Mouse (Mus musculus): Measurements from ENCODE around the gene Capzb. TPM values are rescaled to one million over a fixed set of nuclear protein-coding genes. Genes with fewer than 3 reads are reported as not detected.

Capzb gene
- total and polyA plus RNA-seq, 2 experiments from 2014 or later: 98.3 to 325 TPM

- 15% methylated on average over 7 of the region's 7 CpGs for WGBS
- Histone ChIP-seq H3K9ac (no peak overlapping the region), H3K36me3 (ENCODE audit: insufficient read depth) (peaks cover 7% of the 10 kb centered on the region), H3K27me3 (ENCODE audit: insufficient read depth, low read length) (no peaks in the 10 kb centered on the region), H3K27ac (ENCODE audit: low read depth, low read length) (peak overlapping the region; percentile 59; the same call in 1 of the 2 replicates), H3K4me2 (ENCODE audit: low read depth) (no peak overlapping the region), H3K4me1 (ENCODE audit: insufficient read depth) (peaks cover 9% of the 10 kb centered on the region; the same call in 1 of the 2 replicates), H3K4me3 (ENCODE audit: low read depth, low read length) (no peak overlapping the region), H3K9me3 (ENCODE audit: low read length) (no peaks in the 10 kb centered on the region)
- no peak for TF ChIP-seq CTCF (IDR thresholded peaks at IDR 0.05; ENCODE audit: low read depth)
- peak; percentile 29 for DNase-seq
- peak; percentile 78 for ATAC-seq
These were observed 53.6 kb downstream of the Capzb start for GRCm38 (mm10) chr4:139246130-139246877.

DNA sequence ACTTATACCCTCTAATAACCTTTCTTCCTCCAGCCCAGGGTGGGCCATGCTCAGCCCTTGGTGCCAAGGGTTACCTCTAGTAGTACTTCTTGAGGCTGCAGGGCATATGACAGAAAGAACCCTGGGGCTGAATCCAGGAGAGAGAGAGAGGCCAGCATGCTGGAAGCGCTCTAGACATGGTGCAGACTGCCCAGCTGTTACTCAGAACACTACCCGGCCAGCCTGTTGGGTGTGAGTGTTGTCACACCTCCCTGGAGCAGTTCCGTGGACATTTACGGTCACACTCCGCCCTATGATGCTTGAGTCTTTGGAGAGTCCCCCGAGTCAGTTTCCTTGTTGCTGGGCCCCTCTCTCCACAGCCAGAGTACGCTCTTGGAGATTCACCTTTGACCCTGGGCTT, 55.3 kb downstream of the Capzb start:
- Histone ChIP-seq H3K36me3 (ENCODE audit: insufficient read depth) (peaks cover 5% of the 10 kb centered on the region), H3K27me3 (ENCODE audit: insufficient read depth, low read length) (no peaks in the 10 kb centered on the region), H3K9me3 (ENCODE audit: low read length) (no peaks in the 10 kb centered on the region), H3K9ac (no peak overlapping the region), H3K27ac (ENCODE audit: low read depth, low read length) (no peak overlapping the region), H3K4me2 (ENCODE audit: low read depth) (no peak overlapping the region), H3K4me1 (ENCODE audit: insufficient read depth) (peaks cover 9% of the 10 kb centered on the region; the same call in 1 of the 2 replicates), H3K4me3 (ENCODE audit: low read depth, low read length) (no peak overlapping the region)
- no peak for DNase-seq
- ATAC-seq: no peak
- TF ChIP-seq CTCF (IDR thresholded peaks at IDR 0.05; ENCODE audit: low read depth): no peak
- WGBS: 84% methylated on average over 7 of the region's 7 CpGs

DNA sequence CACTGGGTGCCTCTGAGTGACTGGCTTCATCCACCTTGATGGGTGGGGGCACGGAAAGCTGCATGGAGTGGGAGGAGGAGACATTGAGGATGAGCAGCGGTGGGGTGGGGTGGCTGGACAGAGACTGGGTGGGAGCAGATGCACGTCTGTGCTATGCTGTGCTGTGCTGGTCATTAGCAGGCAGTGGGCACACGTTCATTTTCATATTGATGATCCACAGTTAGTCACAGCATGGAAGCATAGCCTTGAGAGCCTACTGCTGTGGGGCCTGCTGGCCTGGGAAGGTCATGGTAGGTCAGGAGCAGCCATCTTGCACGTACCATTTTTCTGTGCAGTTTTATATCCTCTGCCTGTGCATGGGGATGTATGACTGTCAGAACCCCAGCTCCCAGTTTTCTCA, 56.0 kb downstream of the Capzb start:
- DNase-seq (no peak), ATAC-seq (no peak)
- no peak overlapping the region for H3K9ac ChIP-seq
- H3K36me3 ChIP-seq (ENCODE audit: insufficient read depth): no peaks in the 10 kb centered on the region; the same call in 1 of the 2 replicates
- H3K4me1 ChIP-seq (ENCODE audit: insufficient read depth): peaks cover 9% of the 10 kb centered on the region; the same call in 1 of the 2 replicates
- no peak for TF ChIP-seq CTCF (IDR thresholded peaks at IDR 0.05; ENCODE audit: low read depth)
- no peak overlapping the region for H3K4me2 ChIP-seq (ENCODE audit: low read depth)
- H3K9me3 ChIP-seq (ENCODE audit: low read length): no peaks in the 10 kb centered on the region
- no peak overlapping the region for H3K4me3 ChIP-seq (ENCODE audit: low read depth, low read length)
- no peak overlapping the region for H3K27ac ChIP-seq (ENCODE audit: low read depth, low read length)
- H3K27me3 ChIP-seq (ENCODE audit: insufficient read depth, low read length): no peaks in the 10 kb centered on the region
- 76% methylated on average over 5 of the region's 5 CpGs for WGBS

DNA sequence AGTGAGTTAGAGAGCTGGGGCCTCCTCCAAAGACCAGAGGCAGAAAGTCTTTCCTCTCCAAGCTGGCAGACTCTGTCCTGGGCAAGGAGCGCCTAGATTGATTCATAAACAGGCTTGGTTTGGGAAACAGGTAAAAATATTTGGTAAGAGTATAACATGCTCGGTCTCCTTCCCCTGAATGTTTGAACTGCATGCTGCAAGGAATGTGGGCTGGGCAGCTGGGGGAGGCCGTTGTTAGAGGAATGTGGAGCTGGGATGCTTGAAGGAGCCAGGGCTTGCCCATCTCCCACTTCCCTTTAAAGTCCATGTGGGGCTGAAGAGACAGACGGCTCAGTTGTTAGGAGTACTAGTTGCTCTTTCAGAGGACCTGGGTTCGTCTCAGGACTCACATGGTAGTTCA, 57.3 kb downstream of the Capzb start:
- no peak overlapping the region for H3K4me2 ChIP-seq (ENCODE audit: low read depth)
- no peaks in the 10 kb centered on the region; the same call in 1 of the 2 replicates for H3K36me3 ChIP-seq (ENCODE audit: insufficient read depth)
- H3K4me3 ChIP-seq (ENCODE audit: low read depth, low read length): no peak overlapping the region
- H3K9ac ChIP-seq: no peak overlapping the region
- H3K9me3 ChIP-seq (ENCODE audit: low read length): no peaks in the 10 kb centered on the region
- whole genome bisulfite sequencing: 71% methylated on average over 5 of the region's 5 CpGs
- ATAC-seq: no peak
- no peak for TF ChIP-seq CTCF (IDR thresholded peaks at IDR 0.05; ENCODE audit: low read depth)
- no peak for DNase-seq
- no peaks in the 10 kb centered on the region for H3K27me3 ChIP-seq (ENCODE audit: insufficient read depth, low read length)
- no peak overlapping the region for H3K27ac ChIP-seq (ENCODE audit: low read depth, low read length)
- H3K4me1 ChIP-seq (ENCODE audit: insufficient read depth): peaks cover 9% of the 10 kb centered on the region; the same call in 1 of the 2 replicates

DNA sequence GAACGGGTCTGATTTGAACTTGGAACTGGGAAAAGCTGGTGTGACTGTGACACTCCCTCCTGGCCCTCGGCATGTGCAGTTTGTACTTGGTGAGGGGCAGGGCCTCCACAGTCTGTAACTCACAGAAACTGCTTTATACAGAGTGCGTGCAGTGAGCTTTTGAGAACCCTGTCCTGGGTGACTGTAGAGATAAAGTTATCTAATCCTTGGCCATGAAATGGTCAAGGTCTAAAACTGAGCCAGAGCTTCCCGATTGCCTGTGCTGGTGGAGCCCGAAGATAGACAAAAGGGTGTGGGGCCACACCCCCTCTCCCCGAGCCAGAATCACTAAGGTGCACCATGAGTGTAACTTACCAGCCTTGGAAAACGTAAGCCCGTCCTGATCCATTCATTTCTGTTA, 58.2 kb downstream of the Capzb start:
- 62% methylated on average over 8 of the region's 8 CpGs for WGBS
- H3K9ac ChIP-seq: no peak overlapping the region
- no peak for DNase-seq
- no peaks in the 10 kb centered on the region; the same call in 1 of the 2 replicates for H3K36me3 ChIP-seq (ENCODE audit: insufficient read depth)
- no peak for ATAC-seq
- H3K4me1 ChIP-seq (ENCODE audit: insufficient read depth): peaks cover 9% of the 10 kb centered on the region; the same call in 1 of the 2 replicates
- H3K4me2 ChIP-seq (ENCODE audit: low read depth): no peak overlapping the region
- no peak for TF ChIP-seq CTCF (IDR thresholded peaks at IDR 0.05; ENCODE audit: low read depth)
- no peaks in the 10 kb centered on the region for H3K9me3 ChIP-seq (ENCODE audit: low read length)
- H3K27ac ChIP-seq (ENCODE audit: low read depth, low read length): no peak overlapping the region
- H3K4me3 ChIP-seq (ENCODE audit: low read depth, low read length): no peak overlapping the region
- H3K27me3 ChIP-seq (ENCODE audit: insufficient read depth, low read length): no peaks in the 10 kb centered on the region

- Histone ChIP-seq H3K27ac (ENCODE audit: low read depth, low read length) (no peak overlapping the region), H3K9ac (no peak overlapping the region)
- peak; percentile 63 for ATAC-seq
These were observed 59.5 kb downstream of the Capzb start for GRCm38 (mm10) chr4:139252051-139252760.

GRCm38 (mm10) chr4:139253206-139253605, 60.5 kb downstream of the Capzb start:
- TF ChIP-seq CTCF (IDR thresholded peaks at IDR 0.05; ENCODE audit: low read depth): no peak
- no peak overlapping the region for H3K4me3 ChIP-seq (ENCODE audit: low read depth, low read length)

More at GRCm38 (mm10) chr4:139252051-139252760, 59.5 kb downstream of the Capzb start:
- 53% methylated on average over 22 of the region's 22 CpGs for WGBS
- Histone ChIP-seq H3K4me1 (ENCODE audit: insufficient read depth) (no peaks in the 10 kb centered on the region), H3K36me3 (ENCODE audit: insufficient read depth) (peaks cover 4% of the 10 kb centered on the region; the same call in 1 of the 2 replicates), H3K27me3 (ENCODE audit: insufficient read depth, low read length) (no peaks in the 10 kb centered on the region), H3K4me2 (ENCODE audit: low read depth) (no peak overlapping the region), H3K9me3 (ENCODE audit: low read length) (no peaks in the 10 kb centered on the region), H3K4me3 (ENCODE audit: low read depth, low read length) (no peak overlapping the region)
- DNase-seq: peak; percentile 69
- peak; percentile 77 for TF ChIP-seq CTCF (IDR thresholded peaks at IDR 0.05; ENCODE audit: low read depth)

More at GRCm38 (mm10) chr4:139253206-139253605, 60.5 kb downstream of the Capzb start:
- DNase-seq (no peak), ATAC-seq (no peak)
- no peak overlapping the region for H3K9ac ChIP-seq
- no peak overlapping the region for H3K27ac ChIP-seq (ENCODE audit: low read depth, low read length)
- 82% methylated on average over 9 of the region's 9 CpGs for WGBS
- no peaks in the 10 kb centered on the region for H3K27me3 ChIP-seq (ENCODE audit: insufficient read depth, low read length)
- no peak overlapping the region for H3K4me2 ChIP-seq (ENCODE audit: low read depth)
- H3K36me3 ChIP-seq (ENCODE audit: insufficient read depth): peaks cover 14% of the 10 kb centered on the region
- no peaks in the 10 kb centered on the region for H3K9me3 ChIP-seq (ENCODE audit: low read length)
- H3K4me1 ChIP-seq (ENCODE audit: insufficient read depth): no peaks in the 10 kb centered on the region
